Mouse (Mus musculus) kidney, embryonic 15.5 days (tissue): ENCODE data around the gene Mynn. TPM values are rescaled to one million over a fixed set of nuclear protein-coding genes. Genes with fewer than 3 reads are reported as not detected.

Experiments used
- ATAC-seq: fragments of 200-750 bp; cut with Nextera tagmentation; replicated peaks from 2 replicates; pipeline ENCODE4 v1.8.0; 2017; ENCODE audit warnings: moderate TSS enrichment; ENCODE audit not compliant: low FRiP score
- H3K27ac ChIP-seq: fragments of 300-500 bp; sonication (generic); 2 replicates; pipeline ENCODE4 v1.5.1; 2015; ENCODE audit warnings: mild to moderate bottlenecking, inconsistent platforms
- H3K27me3 ChIP-seq: fragments of 300-500 bp; sonication (generic); 2 replicates; pipeline ENCODE4 v1.6.1; 2015; ENCODE audit warnings: inconsistent platforms
- H3K36me3 ChIP-seq: fragments of 300-500 bp; sonication (generic); 2 replicates; pipeline ENCODE4 v1.6.1; 2015; ENCODE audit warnings: inconsistent platforms
- H3K4me1 ChIP-seq: fragments of 300-500 bp; sonication (generic); 2 replicates; pipeline ENCODE4 v1.6.1; 2015; ENCODE audit warnings: inconsistent platforms
- H3K4me2 ChIP-seq: fragments of 300-500 bp; sonication (generic); 2 replicates; pipeline ENCODE4 v1.6.1; 2015; ENCODE audit warnings: moderate library complexity, mild to moderate bottlenecking, inconsistent platforms
- H3K4me3 ChIP-seq: fragments of 300-500 bp; sonication (generic); replicated peaks from 2 replicates; pipeline ENCODE4 v1.5.1; 2015; ENCODE audit warnings: mild to moderate bottlenecking, inconsistent platforms
- H3K9ac ChIP-seq: fragments of 300-500 bp; sonication (generic); 2 replicates; pipeline ENCODE4 v1.6.1; 2015; ENCODE audit warnings: mild to moderate bottlenecking, inconsistent platforms
- H3K9me3 ChIP-seq: fragments of 300-500 bp; sonication (generic); replicated peaks from 2 replicates; pipeline ENCODE4 v1.6.1; 2016; ENCODE audit warnings: inconsistent platforms
- WGBS: fragments of 180-500 bp; shearing (Covaris S2); methylation state at CpG from one replicate; pipeline ENCODE4 v1.1.7; 2015; ENCODE audit warnings: mixed read lengths; 5-methylcytosine and 5-hydroxymethylcytosine counted together
- polyA plus RNA-seq: library from polyadenylated mRNA; unstranded; fragments of >200 nt; fragmentation: Nextera tagmentation; extraction: Ambion mirVana; gene quantifications from 2 replicates; pipeline ENCODE4 v1.2.1, GENCODE M21; 2015

Mynn gene
- polyA plus RNA-seq, 1 experiment from 2014 or later = 36.0 TPM

- Histone ChIP-seq H3K4me1 (peaks cover 32% of the 10 kb centered on the region), H3K27me3 (peaks cover 9% of the 10 kb centered on the region; the same call in 1 of the 2 replicates), H3K9ac (peak within 1 kb of the TSS; percentile 56), H3K9me3 (no peaks in the 10 kb centered on the region), H3K4me2 (peak within 1 kb of the TSS; percentile 96), H3K36me3 (peaks cover 9% of the 10 kb centered on the region), H3K27ac (peak within 1 kb of the TSS; percentile 73), H3K4me3 (peak within 1 kb of the TSS; percentile 90)
- WGBS = under 1% methylated on average over 32 of the region's 32 CpGs
- ATAC-seq = no peak
Measured at GRCm38 (mm10) chr3:30599711-30600545, 1.9 kb upstream of the Mynn start, which contains the start of gene Actrt3. TSS of gene Actrt3 (minus strand) at chr3:30599939.

GRCm38 (mm10) chr3:30600717-30601116 lies 1.1 kb upstream of the Mynn start:
- ATAC-seq = no peak
- Histone ChIP-seq H3K27me3 (peaks cover 9% of the 10 kb centered on the region; the same call in 1 of the 2 replicates), H3K9me3 (no peaks in the 10 kb centered on the region), H3K4me3 (peak overlapping the region; percentile 90), H3K27ac (peak overlapping the region; percentile 73), H3K9ac (peak overlapping the region; percentile 49), H3K36me3 (peaks cover 14% of the 10 kb centered on the region), H3K4me1 (peaks cover 30% of the 10 kb centered on the region), H3K4me2 (peak overlapping the region; percentile 96)
- under 1% methylated on average over 14 of the region's 14 CpGs for WGBS

GRCm38 (mm10) chr3:30601175-30601574 lies 690 bp upstream of the Mynn start:
- peak; percentile 7; the same call in 1 of the 2 replicates for ATAC-seq
- peak overlapping the region; percentile 96 for H3K4me2 ChIP-seq
- no peaks in the 10 kb centered on the region for H3K9me3 ChIP-seq
- H3K27me3 ChIP-seq = peaks cover 9% of the 10 kb centered on the region; the same call in 1 of the 2 replicates
- peaks cover 26% of the 10 kb centered on the region for H3K4me1 ChIP-seq
- peak overlapping the region; percentile 90 for H3K4me3 ChIP-seq
- peaks cover 18% of the 10 kb centered on the region for H3K36me3 ChIP-seq
- H3K27ac ChIP-seq = peak overlapping the region; percentile 84
- peak overlapping the region; percentile 49 for H3K9ac ChIP-seq
- WGBS = 1% methylated on average over 17 of the region's 17 CpGs

GRCm38 (mm10) chr3:30601610-30602064 lies 228 bp upstream of the Mynn start:
- Histone ChIP-seq H3K4me3 (peak overlapping the region; percentile 90), H3K9ac (peak overlapping the region; percentile 81; the same call in 1 of the 2 replicates), H3K27me3 (peaks cover 9% of the 10 kb centered on the region; the same call in 1 of the 2 replicates), H3K4me2 (peak overlapping the region; percentile 96), H3K4me1 (peaks cover 25% of the 10 kb centered on the region), H3K27ac (peak overlapping the region; percentile 99), H3K9me3 (no peaks in the 10 kb centered on the region), H3K36me3 (peaks cover 22% of the 10 kb centered on the region)
- no peak for ATAC-seq
- under 1% methylated on average over 13 of the region's 13 CpGs for WGBS

- peak overlapping the region; percentile 96 for H3K4me2 ChIP-seq
- H3K9me3 ChIP-seq = no peaks in the 10 kb centered on the region
- peaks cover 25% of the 10 kb centered on the region for H3K4me1 ChIP-seq
- WGBS = under 1% methylated on average over 27 of the region's 27 CpGs
- H3K36me3 ChIP-seq = peaks cover 30% of the 10 kb centered on the region
- peak overlapping the region; percentile 90 for H3K4me3 ChIP-seq
- peaks cover 9% of the 10 kb centered on the region; the same call in 1 of the 2 replicates for H3K27me3 ChIP-seq
- H3K27ac ChIP-seq = peak overlapping the region; percentile 99
- peak overlapping the region; percentile 81 for H3K9ac ChIP-seq
- ATAC-seq = peak; percentile 77
Measured at GRCm38 (mm10) chr3:30602740-30603098, 854 bp downstream of the Mynn start.

DNA sequence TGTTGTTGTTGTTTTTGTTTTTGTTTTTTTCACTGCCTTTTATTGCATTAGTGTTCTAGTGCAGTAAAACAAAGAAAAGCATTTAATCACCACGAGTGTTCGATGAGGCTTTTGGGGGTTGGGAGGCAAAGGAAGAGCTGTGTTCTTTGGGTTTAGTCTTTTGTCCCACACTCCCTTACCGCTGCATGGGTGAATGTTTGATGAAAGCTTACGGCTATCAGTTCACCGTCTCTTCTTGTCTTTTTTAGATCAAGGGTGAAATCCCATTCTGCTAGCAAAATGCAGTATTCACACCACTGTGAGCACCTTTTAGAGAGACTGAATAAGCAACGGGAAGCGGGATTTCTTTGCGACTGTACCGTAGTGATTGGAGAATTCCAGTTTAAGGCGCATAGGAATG lies 1.4 kb downstream of the Mynn start:
- peak overlapping the region; percentile 96 for H3K4me2 ChIP-seq
- H3K4me3 ChIP-seq = peak overlapping the region; percentile 90
- 26% methylated on average over 10 of the region's 10 CpGs for WGBS
- peaks cover 34% of the 10 kb centered on the region for H3K36me3 ChIP-seq
- H3K27ac ChIP-seq = peak overlapping the region; percentile 99
- ATAC-seq = no peak
- H3K9ac ChIP-seq = peak overlapping the region; percentile 81
- H3K4me1 ChIP-seq = peaks cover 28% of the 10 kb centered on the region
- peaks cover 8% of the 10 kb centered on the region; the same call in 1 of the 2 replicates for H3K27me3 ChIP-seq
- no peaks in the 10 kb centered on the region for H3K9me3 ChIP-seq

DNA sequence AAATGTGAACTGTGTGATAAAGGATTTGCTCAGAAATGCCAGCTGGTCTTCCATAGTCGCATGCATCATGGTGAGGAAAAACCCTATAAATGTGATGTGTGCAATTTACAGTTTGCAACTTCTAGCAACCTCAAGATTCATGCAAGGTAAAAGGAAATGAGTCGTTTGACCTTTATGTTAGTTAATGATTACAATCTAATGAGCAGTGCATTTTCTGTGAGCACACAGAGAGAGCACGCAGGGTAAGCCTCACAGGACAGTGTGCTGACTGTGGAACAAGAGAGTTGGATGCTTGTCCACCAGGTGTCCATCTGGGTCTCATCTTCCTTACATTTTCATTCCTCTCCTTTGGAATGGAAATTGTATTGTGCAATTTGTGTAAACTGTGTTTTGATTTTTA lies 7.1 kb downstream of the Mynn start:
- H3K4me1 ChIP-seq = peaks cover 7% of the 10 kb centered on the region
- 78% methylated on average over 3 of the region's 3 CpGs for WGBS
- H3K27ac ChIP-seq = peak overlapping the region; percentile 54; the same call in 1 of the 2 replicates
- H3K4me3 ChIP-seq = no peak overlapping the region
- H3K4me2 ChIP-seq = no peak overlapping the region
- no peaks in the 10 kb centered on the region for H3K9me3 ChIP-seq
- H3K27me3 ChIP-seq = no peaks in the 10 kb centered on the region
- H3K36me3 ChIP-seq = peaks cover 80% of the 10 kb centered on the region
- ATAC-seq = no peak
- no peak overlapping the region for H3K9ac ChIP-seq

DNA sequence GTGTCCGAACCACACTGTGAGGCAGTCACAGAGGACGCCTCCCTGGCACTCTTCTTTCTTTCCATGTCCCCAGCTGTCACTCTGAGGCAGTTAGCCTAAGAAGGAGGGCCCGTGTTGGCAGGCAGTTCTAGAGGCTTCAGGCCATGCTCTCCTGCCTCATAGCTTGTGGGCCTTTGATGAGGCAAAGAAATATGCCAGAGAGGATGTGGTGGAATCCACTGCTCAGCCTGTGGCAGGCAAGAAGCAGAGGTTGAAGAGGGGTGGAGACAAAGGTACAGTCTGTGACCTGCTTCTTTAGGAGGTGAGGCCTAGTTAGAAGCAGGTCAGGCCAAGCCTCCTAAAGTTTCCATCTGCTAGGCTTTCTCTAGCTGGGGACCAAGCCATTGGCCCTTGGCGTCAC lies 9.1 kb downstream of the Mynn start:
- Histone ChIP-seq H3K4me3 (no peak overlapping the region), H3K9me3 (no peaks in the 10 kb centered on the region), H3K4me2 (no peak overlapping the region), H3K4me1 (peaks cover 4% of the 10 kb centered on the region), H3K36me3 (peaks cover 81% of the 10 kb centered on the region), H3K27ac (no peak overlapping the region), H3K27me3 (no peaks in the 10 kb centered on the region), H3K9ac (no peak overlapping the region)
- no peak for ATAC-seq
- 85% methylated on average over 4 of the region's 4 CpGs for WGBS

GRCm38 (mm10) chr3:30620132-30620531 lies 18.3 kb downstream of the Mynn start:
- H3K4me2 ChIP-seq = no peak overlapping the region
- no peaks in the 10 kb centered on the region for H3K27me3 ChIP-seq
- H3K9me3 ChIP-seq = no peaks in the 10 kb centered on the region
- H3K36me3 ChIP-seq = peaks cover 52% of the 10 kb centered on the region
- H3K9ac ChIP-seq = no peak overlapping the region
- ATAC-seq = no peak
- no peak overlapping the region for H3K27ac ChIP-seq
- no peaks in the 10 kb centered on the region for H3K4me1 ChIP-seq
- whole genome bisulfite sequencing = 67% methylated on average over 8 of the region's 8 CpGs
- H3K4me3 ChIP-seq = no peak overlapping the region

- H3K9me3 ChIP-seq = no peaks in the 10 kb centered on the region
- H3K27me3 ChIP-seq = no peaks in the 10 kb centered on the region
- WGBS = 59% methylated on average over 3 of the region's 3 CpGs
- H3K4me3 ChIP-seq = no peak overlapping the region
- H3K4me1 ChIP-seq = no peaks in the 10 kb centered on the region
- H3K9ac ChIP-seq = no peak overlapping the region
- H3K27ac ChIP-seq = no peak overlapping the region
- no peak overlapping the region for H3K4me2 ChIP-seq
- H3K36me3 ChIP-seq = no peaks in the 10 kb centered on the region
- no peak for ATAC-seq
Measured at GRCm38 (mm10) chr3:30633681-30634080, 31.8 kb downstream of the Mynn start.

DNA sequence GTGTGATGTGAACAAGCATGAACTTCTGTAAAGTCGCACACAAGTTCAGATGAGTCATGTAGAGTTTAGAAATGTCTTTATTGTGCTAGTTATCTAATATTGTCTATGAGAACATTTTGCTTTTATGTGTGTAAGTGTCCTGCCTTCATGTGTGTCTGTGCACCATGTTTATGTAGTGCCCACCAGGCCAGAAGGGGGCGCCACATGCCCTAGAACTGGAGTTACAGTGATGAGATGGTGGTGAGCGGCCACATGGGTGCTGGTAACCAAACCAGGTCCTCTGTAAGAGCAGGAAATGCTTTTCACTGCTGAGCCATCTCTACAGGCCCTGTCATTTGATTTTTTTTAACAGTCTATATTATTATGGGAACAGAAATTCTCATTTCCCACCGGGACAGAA lies 33.8 kb downstream of the Mynn start:
- Histone ChIP-seq H3K27ac (no peak overlapping the region), H3K4me1 (no peaks in the 10 kb centered on the region), H3K9ac (no peak overlapping the region), H3K27me3 (no peaks in the 10 kb centered on the region), H3K36me3 (no peaks in the 10 kb centered on the region), H3K4me2 (no peak overlapping the region), H3K4me3 (no peak overlapping the region), H3K9me3 (no peaks in the 10 kb centered on the region)
- ATAC-seq = no peak
- 82% methylated on average over 4 of the region's 4 CpGs for WGBS

DNA sequence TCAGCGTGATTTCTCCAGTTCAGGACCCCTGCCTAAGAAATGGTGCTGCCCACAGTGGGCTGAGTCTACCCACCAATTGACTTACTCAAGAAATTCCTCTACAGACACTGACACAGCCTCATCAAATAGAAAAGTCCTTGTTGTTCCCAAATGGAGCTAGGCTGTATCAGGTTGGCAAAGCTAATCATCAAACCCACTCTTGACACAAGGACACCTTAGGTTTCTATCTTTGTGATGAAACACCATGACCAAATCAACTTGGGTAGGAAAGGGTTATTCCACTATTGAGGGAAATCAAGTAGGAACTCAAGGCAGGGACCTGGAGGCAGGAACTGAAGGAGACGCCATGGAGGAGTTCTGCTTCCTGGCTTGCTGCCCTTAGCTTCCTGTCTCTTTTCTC lies 42.3 kb downstream of the Mynn start, which contains the start of gene Lrriq4:
Gene Lrriq4 (plus strand): TSS at position 301 of the 400 bp plus-strand sequence.
- no peaks in the 10 kb centered on the region for H3K9me3 ChIP-seq
- H3K9ac ChIP-seq = no peak within 1 kb of the TSS
- H3K4me3 ChIP-seq = no peak within 1 kb of the TSS
- H3K4me2 ChIP-seq = no peak within 1 kb of the TSS
- peaks cover 6% of the 10 kb centered on the region; the same call in 1 of the 2 replicates for H3K27me3 ChIP-seq
- ATAC-seq = no peak
- H3K36me3 ChIP-seq = no peaks in the 10 kb centered on the region
- H3K4me1 ChIP-seq = peaks cover 3% of the 10 kb centered on the region
- WGBS = 71% methylated on average over 2 of the region's 2 CpGs
- no peak within 1 kb of the TSS for H3K27ac ChIP-seq
